Mouse (Mus musculus) forebrain, postnatal 0 days (tissue): Measurements from ENCODE around the gene Wbp11. TPM values are rescaled to one million over a fixed set of nuclear protein-coding genes. Genes with fewer than 3 reads are reported as not detected.

Source experiments
- ATAC-seq: fragments of 200-750 bp; cut with Nextera tagmentation; 2 replicates; pipeline ENCODE4 v1.8.0; 2017; ENCODE audit warnings: mild to moderate bottlenecking, moderate library complexity
- DNase-seq: peaks from one replicate; pipeline ENCODE4 v3.0.0-alpha.2; 2015
- H3K27ac ChIP-seq: fragments of 300-500 bp; sonication (generic); 2 replicates; pipeline ENCODE4 v1.5.1; 2014; ENCODE audit warnings: low read depth, mild to moderate bottlenecking, antibody characterized with exemption, low read length, moderate library complexity, mixed read lengths
- H3K27me3 ChIP-seq: fragments of 300-500 bp; sonication (generic); 2 replicates; pipeline ENCODE4 v1.6.1; 2014; ENCODE audit warnings: mild to moderate bottlenecking, low read length, mixed read lengths; ENCODE audit not compliant: insufficient read depth
- H3K36me3 ChIP-seq: fragments of 300-500 bp; sonication (generic); 2 replicates; pipeline ENCODE4 v1.6.1; 2014; ENCODE audit warnings: mild to moderate bottlenecking, moderate library complexity; ENCODE audit not compliant: insufficient read depth
- H3K4me1 ChIP-seq: fragments of 300-500 bp; sonication (generic); 2 replicates; pipeline ENCODE4 v1.6.1; 2014; ENCODE audit warnings: antibody characterized with exemption; ENCODE audit not compliant: insufficient read depth
- H3K4me2 ChIP-seq: fragments of 300-500 bp; sonication (generic); 2 replicates; pipeline ENCODE4 v1.6.1; 2014; ENCODE audit warnings: low read depth, mild to moderate bottlenecking, moderate library complexity
- H3K4me3 ChIP-seq: fragments of 300-500 bp; sonication (generic); 2 replicates; pipeline ENCODE4 v1.5.1; 2014; ENCODE audit warnings: low read depth, low read length, mixed read lengths
- H3K9ac ChIP-seq: fragments of 300-500 bp; sonication (generic); 2 replicates; pipeline ENCODE4 v1.6.1; 2014; ENCODE audit warnings: mild to moderate bottlenecking
- H3K9me3 ChIP-seq: fragments of 300-500 bp; sonication (generic); 2 replicates; pipeline ENCODE4 v1.6.1; 2016; ENCODE audit warnings: low read length
- CTCF ChIP-seq: sonication (generic); IDR thresholded peaks from 2 replicates; pipeline ENCODE4 v1.5.1; 2016; ENCODE audit warnings: antibody characterized with exemption, control low read depth, low read depth
- WGBS: fragments of 180-500 bp; shearing (Covaris S2); extraction: QIAGEN DNeasy Blood & Tissue Kit; methylation state at CpG from one replicate; pipeline ENCODE4 v1.1.7; 2014; 5-methylcytosine and 5-hydroxymethylcytosine counted together
- polyA plus RNA-seq: library from polyadenylated mRNA; unstranded; fragments of >200 nt; fragmentation: Nextera tagmentation; extraction: Ambion mirVana; gene quantifications from 2 replicates; pipeline ENCODE4 v1.2.1, GENCODE M21; 2015
- total RNA-seq: library from RNA; depleted of rRNA; stranded (reverse); fragments of >200 nt; gene quantifications from 2 replicates; pipeline ENCODE4 v1.2.3, GENCODE M21; 2014

Wbp11 gene
- total and polyA plus RNA-seq, 2 experiments from 2014 or later: 45.8 to 87.4 TPM

DNA sequence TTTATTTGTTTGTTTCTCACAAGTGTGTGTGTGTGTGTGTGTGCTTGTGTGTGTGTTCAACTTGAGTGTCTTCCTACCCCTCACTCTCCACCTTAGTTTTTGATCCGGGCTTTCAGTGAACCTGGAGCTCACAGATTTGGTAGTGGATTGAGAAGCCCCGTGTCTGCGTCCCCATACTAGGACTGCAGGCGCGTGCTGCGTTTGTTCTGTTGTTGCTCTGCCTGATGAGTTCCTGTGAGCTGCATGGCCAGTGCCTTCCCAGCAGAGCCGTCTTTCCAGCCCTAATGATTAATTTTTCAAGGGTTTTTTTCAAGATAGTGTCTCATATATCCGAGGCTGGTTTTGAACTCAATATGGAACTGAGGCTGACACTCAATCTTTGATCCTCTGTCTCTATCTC is 30.4 kb upstream of the Wbp11 start:
- 84% methylated on average over 8 of the region's 8 CpGs for WGBS
- Histone ChIP-seq H3K4me2 (no peak overlapping the region), H3K4me3 (no peak overlapping the region), H3K9me3 (no peaks in the 10 kb centered on the region), H3K27ac (no peak overlapping the region), H3K36me3 (no peaks in the 10 kb centered on the region), H3K4me1 (no peaks in the 10 kb centered on the region), H3K27me3 (peaks cover 6% of the 10 kb centered on the region; the same call in 1 of the 2 replicates), H3K9ac (no peak overlapping the region)
- DNase-seq (no peak), ATAC-seq (no peak)
- TF ChIP-seq CTCF: no peak

DNA sequence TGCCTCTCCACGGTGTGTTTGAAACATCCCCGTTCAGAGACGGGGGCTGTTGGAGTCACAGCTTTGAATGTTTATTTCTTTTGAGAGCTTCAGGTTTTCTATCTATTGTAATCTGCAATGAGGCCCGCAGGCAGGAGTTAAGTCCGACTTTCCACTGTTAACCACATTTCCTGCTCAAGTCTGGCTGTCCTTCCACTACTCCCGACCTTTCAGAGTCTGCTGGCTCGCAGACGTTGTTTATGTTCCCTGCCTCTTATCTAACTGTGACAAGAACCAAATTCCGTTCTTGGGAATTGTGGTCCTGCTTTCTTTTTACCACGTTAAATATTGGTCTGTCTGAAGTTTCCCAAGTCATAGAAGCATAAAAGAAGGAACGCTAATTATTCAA is 29.8 kb upstream of the Wbp11 start:
- H3K4me2 ChIP-seq: no peak overlapping the region
- TF ChIP-seq CTCF: no peak

DNA sequence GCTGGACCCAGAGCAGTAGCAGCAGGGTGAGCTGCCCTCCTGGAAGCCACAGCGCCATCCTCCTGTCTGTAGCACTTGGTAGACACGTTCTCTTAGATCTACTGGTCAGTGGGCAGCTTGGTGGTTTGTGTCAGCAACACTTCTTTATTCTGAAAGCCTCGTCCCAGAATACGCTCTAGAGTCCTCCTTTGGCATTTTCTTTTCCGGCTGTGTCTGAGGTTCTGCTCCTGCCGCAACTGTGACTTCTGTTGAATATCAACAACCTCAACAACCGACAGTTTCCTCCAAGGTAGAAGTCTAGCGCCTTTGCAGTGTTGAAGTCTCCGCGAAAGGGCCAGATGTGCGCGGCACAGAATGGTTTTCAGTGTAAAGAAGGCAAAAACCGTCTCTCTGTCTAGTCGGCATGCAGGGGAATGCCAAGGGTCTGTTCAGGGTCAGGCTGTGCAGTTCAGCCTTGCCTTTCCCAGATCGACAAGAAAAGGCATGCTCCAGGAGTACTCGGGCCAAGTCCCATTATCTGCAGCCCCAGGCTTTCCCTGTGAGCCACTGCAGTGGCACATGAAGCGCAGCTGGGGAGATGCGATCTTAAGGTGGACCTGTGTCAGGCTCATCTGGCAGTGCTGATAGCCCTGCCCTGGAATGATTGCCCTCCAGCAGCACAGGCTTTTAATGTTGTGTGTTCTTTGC is 29.3 kb upstream of the Wbp11 start, which contains the start of gene Art4:
Gene Art4 (minus strand): TSS at position 548 of the 687 bp plus-strand sequence.
- Histone ChIP-seq H3K36me3 (no peaks in the 10 kb centered on the region), H3K4me3 (no peak within 1 kb of the TSS), H3K9me3 (no peaks in the 10 kb centered on the region), H3K4me1 (no peaks in the 10 kb centered on the region), H3K27me3 (peaks cover 6% of the 10 kb centered on the region; the same call in 1 of the 2 replicates), H3K27ac (no peak within 1 kb of the TSS), H3K4me2 (no peak within 1 kb of the TSS), H3K9ac (no peak within 1 kb of the TSS)
- 79% methylated on average over 18 of the region's 18 CpGs for WGBS
- no peak for TF ChIP-seq CTCF
- no peak for DNase-seq
- ATAC-seq: no peak

More for the DNA sequence above, 29.8 kb upstream of the Wbp11 start:
- no peak for ATAC-seq
- H3K9me3 ChIP-seq: no peaks in the 10 kb centered on the region
- H3K4me3 ChIP-seq: no peak overlapping the region
- no peaks in the 10 kb centered on the region for H3K36me3 ChIP-seq
- H3K27me3 ChIP-seq: peaks cover 6% of the 10 kb centered on the region; the same call in 1 of the 2 replicates
- WGBS: 70% methylated on average over 11 of the region's 11 CpGs
- no peak for DNase-seq
- H3K4me1 ChIP-seq: no peaks in the 10 kb centered on the region
- no peak overlapping the region for H3K27ac ChIP-seq
- H3K9ac ChIP-seq: no peak overlapping the region

DNA sequence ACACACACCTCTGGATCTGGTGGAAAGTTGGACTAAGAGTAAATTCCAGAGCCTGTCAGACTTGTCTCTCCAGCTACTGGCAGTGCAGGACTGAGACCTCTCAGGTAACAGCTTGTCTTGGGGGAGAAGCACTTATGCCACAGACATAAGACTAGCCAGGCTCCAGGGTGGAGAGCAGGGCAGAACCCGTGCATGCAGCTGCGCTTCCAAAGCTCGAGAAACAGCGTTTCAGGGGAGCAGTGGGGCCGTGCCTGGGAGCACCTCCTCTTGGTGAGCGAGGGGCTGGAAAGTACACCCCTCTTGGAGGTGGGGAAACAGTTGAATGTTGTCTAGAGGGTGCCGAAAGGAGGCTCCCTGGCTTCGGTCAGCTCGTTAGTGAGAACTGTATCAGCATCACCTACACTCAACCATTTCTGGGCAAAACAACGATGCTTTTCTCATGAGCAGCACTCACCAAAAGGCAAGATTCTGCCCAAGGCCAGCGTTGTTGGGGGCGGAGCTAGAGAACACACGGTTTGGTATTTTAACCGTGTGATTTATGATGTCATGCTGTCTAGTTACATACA is 28.1 kb upstream of the Wbp11 start:
- ATAC-seq: peak; percentile 44; the same call in 1 of the 2 replicates
- Histone ChIP-seq H3K27ac (no peak overlapping the region), H3K4me3 (no peak overlapping the region), H3K4me1 (no peaks in the 10 kb centered on the region), H3K9ac (no peak overlapping the region), H3K4me2 (no peak overlapping the region), H3K9me3 (no peaks in the 10 kb centered on the region), H3K27me3 (peaks cover 6% of the 10 kb centered on the region; the same call in 1 of the 2 replicates), H3K36me3 (no peaks in the 10 kb centered on the region)
- WGBS: 57% methylated on average over 14 of the region's 14 CpGs
- no peak for TF ChIP-seq CTCF
- DNase-seq: no peak

DNA sequence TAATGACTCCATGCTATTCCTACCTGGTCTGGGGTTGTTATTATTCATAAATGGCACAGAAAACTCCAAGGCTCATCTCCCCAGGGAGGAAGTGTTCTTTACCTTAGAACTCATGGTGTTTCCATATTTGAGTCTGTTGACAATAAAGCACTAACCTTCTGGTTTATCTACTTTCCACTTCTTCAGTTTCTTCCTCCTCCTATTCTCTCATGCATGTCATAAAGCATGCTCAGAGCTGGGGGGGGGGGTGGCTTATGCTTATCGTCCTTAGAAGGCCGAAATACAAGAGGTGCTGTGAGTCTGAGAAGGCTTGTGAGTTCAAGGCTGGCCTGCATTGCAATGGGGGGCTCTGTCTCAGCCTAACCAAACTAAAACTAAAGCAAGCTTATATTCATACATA is 27.1 kb upstream of the Wbp11 start:
- no peak for TF ChIP-seq CTCF
- 82% methylated on average over 2 of the region's 2 CpGs for WGBS
- H3K27me3 ChIP-seq: 0 out of 2 replicates have a peak, but pooled peaks cover under 1% of the 10 kb centered on the region
- H3K27ac ChIP-seq: no peak overlapping the region
- H3K4me3 ChIP-seq: no peak overlapping the region
- H3K4me1 ChIP-seq: no peaks in the 10 kb centered on the region
- no peaks in the 10 kb centered on the region for H3K9me3 ChIP-seq
- no peaks in the 10 kb centered on the region for H3K36me3 ChIP-seq
- no peak for DNase-seq
- H3K4me2 ChIP-seq: no peak overlapping the region
- no peak for ATAC-seq
- no peak overlapping the region for H3K9ac ChIP-seq

DNA sequence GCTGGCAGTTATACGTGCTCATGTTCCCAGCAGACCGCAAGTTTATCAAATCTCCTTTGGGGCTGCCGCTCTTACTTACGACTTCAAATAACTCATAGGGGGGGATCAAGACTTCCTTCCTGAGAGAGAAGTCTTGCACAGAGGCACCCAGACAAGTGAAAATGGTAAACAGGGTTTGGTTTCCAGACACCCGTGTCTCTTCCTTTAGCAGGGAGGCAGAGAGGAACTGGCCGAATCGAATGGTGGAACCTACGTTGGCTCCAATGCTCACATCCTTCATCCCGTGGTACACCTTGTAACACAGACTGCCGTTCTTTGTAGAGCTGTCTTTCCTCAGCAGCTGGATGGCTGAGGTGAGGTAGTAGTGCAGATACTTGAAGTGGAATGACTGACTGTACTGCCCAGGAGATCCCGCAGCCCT is 26.3 kb upstream of the Wbp11 start:
- TF ChIP-seq CTCF: no peak
- Histone ChIP-seq H3K27me3 (no peaks in the 10 kb centered on the region), H3K36me3 (no peaks in the 10 kb centered on the region), H3K27ac (no peak overlapping the region), H3K4me3 (no peak overlapping the region), H3K9ac (no peak overlapping the region), H3K4me1 (no peaks in the 10 kb centered on the region), H3K4me2 (no peak overlapping the region), H3K9me3 (no peaks in the 10 kb centered on the region)
- DNase-seq: no peak
- WGBS: 91% methylated on average over 11 of the region's 11 CpGs
- ATAC-seq: no peak

DNA sequence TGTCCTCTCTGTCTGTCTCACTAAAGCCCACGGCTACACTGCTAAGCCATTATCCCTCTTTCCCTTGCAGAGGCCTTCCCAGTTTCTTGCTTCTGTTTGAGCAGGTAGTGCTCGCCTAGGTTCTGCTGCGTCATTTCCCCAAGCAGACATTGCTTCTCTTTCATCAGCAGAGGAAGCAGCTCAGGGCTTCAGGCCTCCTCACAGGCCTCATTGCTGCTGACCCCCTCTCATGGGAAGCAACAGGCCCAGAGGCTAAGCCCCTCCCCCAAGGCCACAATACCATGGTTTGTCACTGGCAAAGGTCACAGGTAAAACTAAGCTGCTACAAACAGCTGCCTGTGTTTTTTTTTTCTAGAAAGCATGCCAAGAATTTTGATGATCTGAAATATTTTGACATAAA is 24.7 kb upstream of the Wbp11 start:
- TF ChIP-seq CTCF: no peak
- ATAC-seq (no peak; the same call in 1 of the 2 replicates), DNase-seq (peak; percentile 21)
- H3K27me3 ChIP-seq: no peaks in the 10 kb centered on the region
- H3K27ac ChIP-seq: 0 out of 2 replicates have a peak overlapping the region, but pooled peaks have one; percentile 50
- no peaks in the 10 kb centered on the region for H3K4me1 ChIP-seq
- 45% methylated on average over 3 of the region's 3 CpGs for WGBS
- H3K9ac ChIP-seq: no peak overlapping the region
- H3K9me3 ChIP-seq: no peaks in the 10 kb centered on the region
- H3K4me3 ChIP-seq: no peak overlapping the region
- H3K36me3 ChIP-seq: no peaks in the 10 kb centered on the region
- H3K4me2 ChIP-seq: no peak overlapping the region
